Mouse (Mus musculus) heart, adult 2 months (tissue): ENCODE measurements around the gene Bcar3. TPM values are rescaled to one million over a fixed set of nuclear protein-coding genes. Genes with fewer than 3 reads are reported as not detected.
A peak's percentile ranks its signal among the peaks of the same experiment; 100 is the strongest.

Source experiments
- DNase-seq, 2 experiments: peaks; one replicate each; pipeline ENCODE4 v3.0.0; 2021
- H3K27ac ChIP-seq: fragments of 200-600 bp; 2 replicates; pipeline ENCODE4 v1.8.1; 2022
- H3K27me3 ChIP-seq: fragments of 200-500 bp; 2 replicates; pipeline ENCODE4 v1.6.1; 2012; ENCODE audit warnings: mild to moderate bottlenecking, low read length, inconsistent platforms, mixed read lengths; ENCODE audit not compliant: control insufficient read depth, insufficient read depth
- H3K36me3 ChIP-seq: fragments of 200-500 bp; 2 replicates; pipeline ENCODE4 v1.6.1; 2012; ENCODE audit warnings: low read length, inconsistent platforms; ENCODE audit not compliant: control insufficient read depth, insufficient read depth
- H3K4me1 ChIP-seq: fragments of 200-500 bp; 2 replicates; pipeline ENCODE4 v1.6.1; 2011; ENCODE audit warnings: low read length; ENCODE audit not compliant: control insufficient read depth, insufficient read depth
- H3K4me3 ChIP-seq: fragments of 200-600 bp; 2 replicates; pipeline ENCODE4 v1.8.1; 2022
- H3K79me2 ChIP-seq: fragments of 200-500 bp; replicated peaks from 2 replicates; pipeline ENCODE4 v1.6.1; 2012; ENCODE audit warnings: mild to moderate bottlenecking, inconsistent platforms, low read length, moderate library complexity, mixed read lengths; ENCODE audit not compliant: control insufficient read depth, insufficient read depth
- H3K9ac ChIP-seq: fragments of 200-500 bp; 2 replicates; pipeline ENCODE4 v1.6.1; 2012; ENCODE audit warnings: low read depth, mild to moderate bottlenecking, control low read depth, inconsistent platforms, low read length, mixed read lengths
- CTCF ChIP-seq: fragments of 200-600 bp; IDR thresholded peaks from 2 replicates; pipeline ENCODE4 v1.8.1; 2022; ENCODE audit warnings: antibody characterized with exemption, mild to moderate bottlenecking, moderate library complexity
- EP300 ChIP-seq: fragments of 200-500 bp; IDR thresholded peaks from 2 replicates; pipeline ENCODE4 v1.6.1; 2011; ENCODE audit warnings: low read depth, low read length, control low read depth; ENCODE audit not compliant: insufficient read depth
- POLR2A ChIP-seq: fragments of 200-500 bp; IDR thresholded peaks from 2 replicates; pipeline ENCODE4 v1.6.1; 2011; ENCODE audit warnings: mild to moderate bottlenecking, low read depth, low read length, control low read depth; ENCODE audit not compliant: insufficient read depth
- WGBS: fragments of 180-500 bp; shearing (Covaris S2); methylation state at CpG from one replicate; pipeline ENCODE4 v1.1.7; 2018; 5-methylcytosine and 5-hydroxymethylcytosine counted together
- intact Hi-C: fragments of 180-260 bp; cut with DNase I; formaldehyde crosslinking; loops from one replicate; pipeline ENCODE4 v1.15.1; 2025
- polyA plus RNA-seq: library from polyadenylated mRNA; depleted of rRNA; stranded (reverse); fragments of >200 nt; gene quantifications from 2 replicates; pipeline ENCODE4 v1.2.3, GENCODE M21; 2012
- total RNA-seq, 2 experiments: library from RNA; stranded (reverse); gene quantifications; 2 replicates each; pipeline ENCODE4 v1.2.3; 2021

Bcar3 gene
- total and polyA plus RNA-seq, 3 experiments, result 4.7 to 10.2 (median 7.5) TPM

DNA sequence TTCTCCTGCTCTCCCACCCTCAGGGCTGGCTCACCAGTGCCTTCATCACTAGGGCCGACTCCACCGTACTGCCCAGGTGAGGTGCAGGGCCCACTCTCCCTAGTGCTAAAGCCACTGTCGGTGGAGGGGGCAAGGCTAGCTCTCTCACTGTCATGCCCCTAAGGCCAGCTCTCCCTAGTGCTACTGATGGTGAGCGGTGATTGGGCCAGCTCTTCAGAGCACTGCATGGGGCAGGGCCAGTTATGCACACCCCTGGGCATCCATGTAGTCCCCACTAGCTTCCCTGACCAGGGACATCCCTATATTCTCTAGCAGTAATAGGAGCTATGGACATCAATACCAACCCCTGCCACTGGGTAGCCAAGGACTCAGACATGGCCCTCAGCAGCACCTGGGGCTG is 103.0 kb downstream of the Bcar3 start:
- WGBS, result 97% methylated on average over 4 of the region's 4 CpGs
- DNase-seq, result no peak
- no peaks in the 10 kb centered on the region for H3K4me1 ChIP-seq
- H3K9ac ChIP-seq, result no peak overlapping the region
- H3K27me3 ChIP-seq, result no peaks in the 10 kb centered on the region
- no peak overlapping the region for H3K27ac ChIP-seq
- no peaks in the 10 kb centered on the region for H3K36me3 ChIP-seq
- no peak overlapping the region for H3K4me3 ChIP-seq
- no peaks in the 10 kb centered on the region for H3K79me2 ChIP-seq
- TF ChIP-seq POLR2A (no peak), EP300 (no peak), CTCF (no peak)
- intact Hi-C loops, result no loop called here

DNA sequence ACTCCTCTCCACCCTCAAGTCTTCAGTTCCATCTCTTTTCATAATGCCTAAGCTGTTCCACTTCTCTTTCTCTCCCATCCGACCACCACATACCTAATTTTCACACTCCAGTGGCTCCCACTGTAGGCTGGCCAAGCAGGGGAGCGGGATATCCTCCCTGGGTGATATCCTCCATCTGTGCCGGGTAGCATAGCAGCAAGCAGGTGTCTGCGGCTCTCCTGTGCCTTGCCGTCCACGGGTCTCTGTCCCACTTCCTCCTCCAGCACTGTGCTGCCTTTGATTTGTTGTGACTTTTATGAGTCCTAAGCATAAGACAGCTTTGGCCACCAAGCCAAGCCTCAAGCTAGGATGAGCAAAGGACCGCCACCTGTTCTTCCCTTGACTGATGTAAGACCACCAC is 103.5 kb downstream of the Bcar3 start:
- no peak for DNase-seq
- TF ChIP-seq POLR2A, result no peak
- TF ChIP-seq EP300, result no peak
- TF ChIP-seq CTCF, result no peak
- no peaks in the 10 kb centered on the region for H3K79me2 ChIP-seq
- H3K27ac ChIP-seq, result no peak overlapping the region
- intact Hi-C loops, result no loop called here
- H3K27me3 ChIP-seq, result no peaks in the 10 kb centered on the region
- H3K4me3 ChIP-seq, result no peak overlapping the region
- no peaks in the 10 kb centered on the region for H3K36me3 ChIP-seq
- H3K9ac ChIP-seq, result no peak overlapping the region
- H3K4me1 ChIP-seq, result no peaks in the 10 kb centered on the region
- 85% methylated on average over 7 of the region's 7 CpGs for WGBS

DNA sequence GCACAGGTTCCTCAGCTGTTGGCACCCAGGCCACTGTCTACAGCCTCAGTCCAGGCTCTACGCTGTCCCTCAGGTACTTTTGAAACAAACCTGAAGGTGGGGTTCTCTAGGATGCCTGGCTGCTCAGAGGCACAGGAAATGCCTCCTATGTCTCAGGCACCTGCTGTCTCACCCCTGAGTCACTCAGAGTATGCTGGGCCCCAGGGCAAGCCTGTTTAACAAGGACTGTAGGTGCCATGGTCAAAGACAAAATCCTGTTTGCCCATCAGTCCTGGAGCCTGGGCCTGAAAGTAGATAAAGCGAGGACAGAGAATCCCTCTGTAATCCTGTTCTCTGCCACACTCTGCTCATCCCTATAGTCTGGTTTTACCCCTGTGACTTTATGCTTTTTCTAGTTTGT is 107.1 kb downstream of the Bcar3 start:
- H3K36me3 ChIP-seq, result no peaks in the 10 kb centered on the region
- no peaks in the 10 kb centered on the region for H3K27me3 ChIP-seq
- H3K4me1 ChIP-seq, result no peaks in the 10 kb centered on the region
- H3K27ac ChIP-seq, result no peak overlapping the region
- 97% methylated on average over 2 of the region's 2 CpGs for WGBS
- intact Hi-C loops, result no loop called here
- H3K9ac ChIP-seq, result no peak overlapping the region
- TF ChIP-seq POLR2A, result no peak
- TF ChIP-seq CTCF, result no peak
- no peak for TF ChIP-seq EP300
- DNase-seq, result no peak
- no peak overlapping the region for H3K4me3 ChIP-seq
- no peaks in the 10 kb centered on the region for H3K79me2 ChIP-seq

DNA sequence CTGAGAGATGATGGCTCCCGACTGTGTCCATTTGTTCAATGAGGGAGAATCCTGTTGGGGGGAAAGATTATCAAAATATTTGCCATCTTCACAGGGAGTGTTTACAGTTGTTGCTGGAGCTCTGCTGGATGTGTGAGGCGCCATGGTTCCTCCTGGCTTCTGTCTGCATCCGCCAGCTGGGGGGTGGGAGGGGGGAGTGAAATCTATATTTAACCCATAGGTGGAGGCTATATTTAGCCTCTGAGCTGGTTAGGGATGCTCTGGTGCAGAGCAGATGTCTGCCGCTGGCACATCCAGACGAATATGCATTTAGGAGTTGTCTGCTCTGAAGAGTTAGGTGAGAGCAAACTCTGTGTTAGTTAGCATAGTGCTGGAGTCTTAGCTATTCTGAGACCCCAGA is 108.2 kb downstream of the Bcar3 start:
- TF ChIP-seq POLR2A (no peak), EP300 (no peak), CTCF (no peak)
- H3K4me1 ChIP-seq, result no peaks in the 10 kb centered on the region
- H3K79me2 ChIP-seq, result no peaks in the 10 kb centered on the region
- H3K27me3 ChIP-seq, result no peaks in the 10 kb centered on the region
- no peak overlapping the region for H3K4me3 ChIP-seq
- 22% methylated on average over 5 of the region's 5 CpGs for WGBS
- H3K27ac ChIP-seq, result no peak overlapping the region
- intact Hi-C loops, result no loop called here
- H3K9ac ChIP-seq, result no peak overlapping the region
- DNase-seq, result no peak
- no peaks in the 10 kb centered on the region for H3K36me3 ChIP-seq

DNA sequence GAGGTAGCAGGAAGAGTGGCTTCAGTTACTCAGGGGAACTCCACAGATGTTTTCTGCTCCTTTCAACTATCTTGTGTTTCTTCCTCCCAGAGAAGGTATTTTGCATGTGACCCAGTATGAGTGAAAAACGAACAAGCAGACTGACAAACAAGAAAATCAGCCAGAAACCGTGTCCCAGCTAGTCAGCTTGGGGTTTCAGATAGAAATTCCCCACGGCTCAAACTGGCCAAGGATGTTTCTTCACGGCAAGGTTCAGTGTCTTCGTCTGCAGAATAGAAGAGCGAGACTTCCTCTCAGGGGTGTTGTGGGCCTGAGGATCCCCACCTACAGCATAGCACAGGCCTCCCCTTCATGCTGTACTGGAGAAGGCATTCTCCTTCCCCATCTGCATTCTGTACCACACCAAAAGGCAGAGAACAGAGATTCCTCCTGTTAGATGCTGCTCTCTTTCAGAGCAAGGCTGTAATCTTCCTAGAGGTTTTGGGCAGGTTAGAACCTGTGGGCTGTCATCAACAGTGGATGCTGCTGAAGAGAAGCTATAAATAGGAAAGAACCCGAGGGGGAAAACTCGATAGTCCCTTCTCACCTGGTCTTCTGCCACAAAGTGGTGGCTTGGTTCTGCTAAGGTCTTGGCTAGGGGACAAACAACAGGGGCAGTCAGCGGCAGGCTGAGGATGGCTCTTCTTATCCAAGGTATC is 110.1 kb downstream of the Bcar3 start:
- H3K27ac ChIP-seq, result no peak overlapping the region
- WGBS, result 65% methylated on average over 9 of the region's 9 CpGs
- no peaks in the 10 kb centered on the region for H3K36me3 ChIP-seq
- H3K9ac ChIP-seq, result no peak overlapping the region
- peak in 1 of 2 experiments; percentile 33 for DNase-seq
- H3K4me3 ChIP-seq, result no peak overlapping the region
- no peaks in the 10 kb centered on the region for H3K27me3 ChIP-seq
- H3K4me1 ChIP-seq, result no peaks in the 10 kb centered on the region
- H3K79me2 ChIP-seq, result no peaks in the 10 kb centered on the region
- intact Hi-C loops, result no loop called here
- TF ChIP-seq CTCF (no peak), EP300 (no peak), POLR2A (no peak)

DNA sequence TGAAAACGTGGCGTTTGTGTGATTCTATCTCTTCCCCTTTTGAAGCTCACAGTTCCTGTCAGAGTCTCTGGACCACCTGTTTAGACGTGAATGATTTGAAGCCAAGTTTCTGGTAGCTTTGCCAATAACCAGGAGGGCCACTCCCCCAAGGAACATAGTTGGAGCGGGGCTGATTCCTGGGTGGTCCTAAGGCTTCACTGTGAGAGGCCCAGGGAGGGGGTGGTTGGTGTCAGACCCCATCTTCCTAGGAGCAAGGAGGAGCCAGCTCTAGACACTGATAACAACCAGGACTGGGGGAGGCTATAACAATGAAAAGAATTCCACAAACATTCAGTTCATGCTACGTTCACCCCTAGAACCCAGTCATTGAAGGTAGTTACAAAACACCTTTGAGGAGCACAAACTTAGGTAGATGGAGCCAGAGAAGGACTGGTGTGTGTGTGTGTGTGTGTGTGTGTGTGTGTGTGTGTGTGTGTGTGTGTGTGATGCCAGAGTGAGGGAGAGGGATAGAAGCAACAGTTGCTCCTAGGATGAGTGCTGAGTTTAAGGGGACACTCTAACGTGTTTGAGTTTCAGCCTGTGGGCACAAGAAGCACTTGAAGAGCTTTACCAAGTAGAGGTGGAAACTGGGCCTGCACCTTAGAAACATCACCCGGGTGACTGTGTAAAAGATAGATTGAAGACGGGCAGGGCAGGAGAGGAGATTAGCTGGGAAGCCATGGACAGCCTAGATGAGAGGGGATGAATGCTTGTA is 111.4 kb downstream of the Bcar3 start:
- no peak overlapping the region for H3K27ac ChIP-seq
- no peaks in the 10 kb centered on the region for H3K4me1 ChIP-seq
- H3K9ac ChIP-seq, result no peak overlapping the region
- no peak for DNase-seq
- no peaks in the 10 kb centered on the region for H3K27me3 ChIP-seq
- no peaks in the 10 kb centered on the region for H3K36me3 ChIP-seq
- 72% methylated on average over 8 of the region's 8 CpGs for whole genome bisulfite sequencing
- H3K79me2 ChIP-seq, result no peaks in the 10 kb centered on the region
- TF ChIP-seq EP300 (no peak), CTCF (no peak), POLR2A (no peak)
- intact Hi-C loops, result loop anchor here (5.0 kb wide), 1 partner anchor 38 kb away; no protein-coding TSS in a partner anchor
- H3K4me3 ChIP-seq, result no peak overlapping the region
